Mouse (Mus musculus): ENCODE measurements around the gene Faim2. TPM values are rescaled to one million over a fixed set of nuclear protein-coding genes. Genes with fewer than 3 reads are reported as not detected.

Faim2 gene
- polyA plus RNA-seq, 1 experiment from 2014 or later: 16.6 TPM

- peak overlapping the region; percentile 85 for H3K9ac ChIP-seq
- peak overlapping the region; percentile 67 for H3K4me3 ChIP-seq
- H3K4me1 ChIP-seq (replicated peaks): peaks cover 57% of the 10 kb centered on the region
- no peaks in the 10 kb centered on the region for H3K27me3 ChIP-seq
- ATAC-seq (ENCODE audit: low FRiP score): peak; percentile 79
- H3K4me2 ChIP-seq: peak overlapping the region; percentile 78
- WGBS: under 1% methylated on average over 34 of the region's 43 CpGs
- H3K9me3 ChIP-seq: no peaks in the 10 kb centered on the region
- peak overlapping the region; percentile 91 for H3K27ac ChIP-seq
- peaks cover 7% of the 10 kb centered on the region; the same call in 1 of the 2 replicates for H3K36me3 ChIP-seq
Measured at GRCm38 (mm10) chr15:99456963-99457605, 70.9 kb downstream of the Faim2 start.

GRCm38 (mm10) chr15:99456338-99456962 is 71.5 kb downstream of the Faim2 start:
- Histone ChIP-seq H3K9ac (peak overlapping the region; percentile 85), H3K27me3 (no peaks in the 10 kb centered on the region), H3K27ac (peak overlapping the region; percentile 91), H3K36me3 (peaks cover 8% of the 10 kb centered on the region; the same call in 1 of the 2 replicates), H3K4me3 (peak overlapping the region; percentile 67), H3K4me1 (replicated peaks) (peaks cover 62% of the 10 kb centered on the region), H3K4me2 (peak overlapping the region; percentile 78), H3K9me3 (no peaks in the 10 kb centered on the region)
- 12% methylated on average over 7 of the region's 7 CpGs for WGBS
- no peak for ATAC-seq (ENCODE audit: low FRiP score)

GRCm38 (mm10) chr15:99455415-99455814 is 72.5 kb downstream of the Faim2 start:
- Histone ChIP-seq H3K9me3 (no peaks in the 10 kb centered on the region), H3K4me2 (peak overlapping the region; percentile 78), H3K27me3 (no peaks in the 10 kb centered on the region), H3K4me1 (replicated peaks) (peaks cover 65% of the 10 kb centered on the region), H3K36me3 (peaks cover 14% of the 10 kb centered on the region; the same call in 1 of the 2 replicates), H3K4me3 (peak overlapping the region; percentile 5; the same call in 1 of the 2 replicates), H3K27ac (peak overlapping the region; percentile 52), H3K9ac (peak overlapping the region; percentile 85)
- ATAC-seq (ENCODE audit: low FRiP score): no peak
- WGBS: 81% methylated on average over 3 of the region's 3 CpGs

GRCm38 (mm10) chr15:99454585-99455279 is 73.2 kb downstream of the Faim2 start:
- peak overlapping the region; percentile 78 for H3K4me2 ChIP-seq
- ATAC-seq (ENCODE audit: low FRiP score): no peak
- no peak overlapping the region; the same call in 1 of the 2 replicates for H3K4me3 ChIP-seq

GRCm38 (mm10) chr15:99453153-99453900 is 74.6 kb downstream of the Faim2 start:
- WGBS: 70% methylated on average over 11 of the region's 11 CpGs
- Histone ChIP-seq H3K9ac (0 out of 2 replicates have a peak overlapping the region, but pooled peaks have one; percentile 26), H3K4me2 (no peak overlapping the region), H3K4me3 (no peak overlapping the region), H3K27me3 (no peaks in the 10 kb centered on the region), H3K9me3 (no peaks in the 10 kb centered on the region), H3K4me1 (replicated peaks) (peaks cover 79% of the 10 kb centered on the region), H3K27ac (peak overlapping the region; percentile 30; the same call in 1 of the 2 replicates), H3K36me3 (peaks cover 21% of the 10 kb centered on the region)
- ATAC-seq (ENCODE audit: low FRiP score): no peak

More at GRCm38 (mm10) chr15:99454585-99455279, 73.2 kb downstream of the Faim2 start:
- Histone ChIP-seq H3K4me1 (replicated peaks) (peaks cover 69% of the 10 kb centered on the region), H3K27me3 (no peaks in the 10 kb centered on the region), H3K36me3 (peaks cover 18% of the 10 kb centered on the region), H3K9me3 (no peaks in the 10 kb centered on the region), H3K27ac (peak overlapping the region; percentile 52), H3K9ac (peak overlapping the region; percentile 85)
- WGBS: 66% methylated on average over 7 of the region's 7 CpGs

- WGBS: 87% methylated on average over 8 of the region's 8 CpGs
- peak overlapping the region; percentile 60 for H3K27ac ChIP-seq
Measured at GRCm38 (mm10) chr15:99449751-99450280, 78.1 kb downstream of the Faim2 start.

GRCm38 (mm10) chr15:99449131-99449750 is 78.7 kb downstream of the Faim2 start:
- H3K27me3 ChIP-seq: no peaks in the 10 kb centered on the region
- peaks cover 22% of the 10 kb centered on the region for H3K36me3 ChIP-seq
- 0 out of 2 replicates have a peak, but pooled peaks have one; percentile 50 for ATAC-seq (ENCODE audit: low FRiP score)
- H3K4me1 ChIP-seq (replicated peaks): peaks cover 67% of the 10 kb centered on the region
- H3K4me3 ChIP-seq: no peak overlapping the region
- H3K9me3 ChIP-seq: no peaks in the 10 kb centered on the region
- H3K27ac ChIP-seq: peak overlapping the region; percentile 60
- WGBS: 84% methylated on average over 9 of the region's 9 CpGs
- 0 out of 2 replicates have a peak overlapping the region, but pooled peaks have one; percentile 19 for H3K9ac ChIP-seq
- no peak overlapping the region for H3K4me2 ChIP-seq

More at GRCm38 (mm10) chr15:99449751-99450280, 78.1 kb downstream of the Faim2 start:
- Histone ChIP-seq H3K9ac (0 out of 2 replicates have a peak overlapping the region, but pooled peaks have one; percentile 19), H3K4me1 (replicated peaks) (peaks cover 70% of the 10 kb centered on the region), H3K9me3 (no peaks in the 10 kb centered on the region), H3K27me3 (no peaks in the 10 kb centered on the region), H3K36me3 (peaks cover 21% of the 10 kb centered on the region), H3K4me3 (no peak overlapping the region), H3K4me2 (no peak overlapping the region)
- no peak for ATAC-seq (ENCODE audit: low FRiP score)

Other genes with a start within 250 kb of the Faim2 start
- 116 and 124 TPM in 2 replicates for gene Prpf40b, start 233.1 kb downstream of the Faim2 start, polyA plus RNA-seq (2015; fragmentation: Nextera tagmentation; extraction: Ambion mirVana)
- gene Fam186b, start 232.3 kb downstream of the Faim2 start, polyA plus RNA-seq (2015; fragmentation: Nextera tagmentation; extraction: Ambion mirVana): 0.47 and 0.69 TPM in 2 replicates
- gene Fmnl3, start 157.7 kb downstream of the Faim2 start, polyA plus RNA-seq (2015; fragmentation: Nextera tagmentation; extraction: Ambion mirVana): 8.2 and 8.8 TPM in 2 replicates
- 255 and 257 TPM in 2 replicates for gene Tmbim6, start 135.3 kb downstream of the Faim2 start, polyA plus RNA-seq (2015; fragmentation: Nextera tagmentation; extraction: Ambion mirVana)
- gene Nckap5l, start 70.4 kb downstream of the Faim2 start, polyA plus RNA-seq (2015; fragmentation: Nextera tagmentation; extraction: Ambion mirVana): 12.3 and 13.6 TPM in 2 replicates
- 22.6 and 23.4 TPM in 2 replicates for gene Bcdin3d, start 53.4 kb downstream of the Faim2 start, polyA plus RNA-seq (2015; fragmentation: Nextera tagmentation; extraction: Ambion mirVana)
- not detected in 2 replicates for gene Aqp2, start 50.9 kb upstream of the Faim2 start, polyA plus RNA-seq (2015; fragmentation: Nextera tagmentation; extraction: Ambion mirVana)
- gene Aqp5, start 62.6 kb upstream of the Faim2 start, polyA plus RNA-seq (2015; fragmentation: Nextera tagmentation; extraction: Ambion mirVana): 2.1 and 2.5 TPM in 2 replicates
- gene Aqp6, start 73.2 kb upstream of the Faim2 start, polyA plus RNA-seq (2015; fragmentation: Nextera tagmentation; extraction: Ambion mirVana): 2.6 and 3.2 TPM in 2 replicates
- gene Racgap1, start 123.5 kb upstream of the Faim2 start, polyA plus RNA-seq (2015; fragmentation: Nextera tagmentation; extraction: Ambion mirVana): 97.6 and 102 TPM in 2 replicates
- gene Asic1, start 142.2 kb upstream of the Faim2 start, polyA plus RNA-seq (2015; fragmentation: Nextera tagmentation; extraction: Ambion mirVana): 58.3 and 63.0 TPM in 2 replicates
- gene Smarcd1, start 174.0 kb upstream of the Faim2 start, polyA plus RNA-seq (2015; fragmentation: Nextera tagmentation; extraction: Ambion mirVana): 134 and 145 TPM in 2 replicates
- not detected in 2 replicates for gene Gm17349, start 177.3 kb upstream of the Faim2 start, polyA plus RNA-seq (2015; fragmentation: Nextera tagmentation; extraction: Ambion mirVana)
- gene Gpd1, start 189.3 kb upstream of the Faim2 start, polyA plus RNA-seq (2015; fragmentation: Nextera tagmentation; extraction: Ambion mirVana): 1.6 and 2.1 TPM in 2 replicates
- 160 and 174 TPM in 2 replicates for gene Cox14, start 197.5 kb upstream of the Faim2 start, polyA plus RNA-seq (2015; fragmentation: Nextera tagmentation; extraction: Ambion mirVana)
- 73.6 and 74.3 TPM in 2 replicates for gene Cers5, start 244.7 kb upstream of the Faim2 start, polyA plus RNA-seq (2015; fragmentation: Nextera tagmentation; extraction: Ambion mirVana)

All from hindbrain, embryonic 13.5 days (tissue).